Mouse (Mus musculus) E14TG2a.4 (cell line): ENCODE measurements at regions not wholly inside any gene's neighbourhood (a gene's known extent, or its start where the extent isn't known, plus 50 kb on each side); places are given as distances from the start of the nearest gene placed in this dataset.

Experiments
- H3K27me3 ChIP-seq: 2 replicates; pipeline ENCODE4 v1.6.1; 2014; ENCODE audit warnings: low read length, control low read depth; ENCODE audit not compliant: insufficient read depth
- H3K36me3 ChIP-seq: 2 replicates; pipeline ENCODE4 v1.6.1; 2014; ENCODE audit warnings: low read length, control low read depth; ENCODE audit not compliant: insufficient read depth
- H3K4me1 ChIP-seq: replicated peaks from 2 replicates; pipeline ENCODE4 v1.6.1; 2014; ENCODE audit warnings: low read depth, low read length, control low read depth
- H3K4me3 ChIP-seq: replicated peaks from 2 replicates; pipeline ENCODE4 v1.5.1; 2014; ENCODE audit warnings: mild to moderate bottlenecking, low read length
- H3K9me3 ChIP-seq: 2 replicates; pipeline ENCODE4 v1.6.1; 2014; ENCODE audit warnings: low read length, control low read depth
- CTCF ChIP-seq: conservative IDR thresholded peaks from 2 replicates; pipeline ENCODE4 v1.5.1; 2014; ENCODE audit warnings: low read length
- NANOG ChIP-seq: IDR thresholded peaks from 2 replicates; pipeline ENCODE4 v1.6.1; 2014; ENCODE audit warnings: borderline replicate concordance, low read length, mixed read lengths
- POU5F1 ChIP-seq: IDR thresholded peaks from 2 replicates; pipeline ENCODE4 v1.6.1; 2014; ENCODE audit warnings: low read length, borderline replicate concordance

- H3K36me3 ChIP-seq: no peaks in the 10 kb centered on the region
- H3K9me3 ChIP-seq: peaks cover 13% of the 10 kb centered on the region
- TF ChIP-seq CTCF (no peak), NANOG (no peak), POU5F1 (no peak)
- no peak overlapping the region for H3K4me3 ChIP-seq
- peaks cover 16% of the 10 kb centered on the region for H3K27me3 ChIP-seq
- peaks cover 6% of the 10 kb centered on the region for H3K4me1 ChIP-seq
Measured at GRCm38 (mm10) chr10:117441121-117441978, 61.5 kb upstream of the Cpsf6 start.

- Histone ChIP-seq H3K4me1 (peaks cover 15% of the 10 kb centered on the region), H3K27me3 (peaks cover 20% of the 10 kb centered on the region), H3K36me3 (no peaks in the 10 kb centered on the region), H3K9me3 (peaks cover 13% of the 10 kb centered on the region), H3K4me3 (no peak overlapping the region)
- TF ChIP-seq NANOG (no peak), POU5F1 (no peak), CTCF (no peak)
Measured at GRCm38 (mm10) chr10:117440225-117440976, 60.6 kb upstream of the Cpsf6 start.

- H3K4me1 ChIP-seq: peaks cover 22% of the 10 kb centered on the region
- H3K36me3 ChIP-seq: no peaks in the 10 kb centered on the region
- peak; percentile 25 for TF ChIP-seq CTCF
- no peak for TF ChIP-seq POU5F1
- no peak for TF ChIP-seq NANOG
- no peak overlapping the region for H3K4me3 ChIP-seq
- peaks cover 26% of the 10 kb centered on the region for H3K27me3 ChIP-seq
- peaks cover 13% of the 10 kb centered on the region for H3K9me3 ChIP-seq
Measured at GRCm38 (mm10) chr10:117439206-117440110, 59.6 kb upstream of the Cpsf6 start.

- H3K4me1 ChIP-seq: peaks cover 28% of the 10 kb centered on the region
- no peak for TF ChIP-seq POU5F1
- TF ChIP-seq CTCF: no peak
- no peak for TF ChIP-seq NANOG
- no peak overlapping the region for H3K4me3 ChIP-seq
- no peaks in the 10 kb centered on the region for H3K36me3 ChIP-seq
- H3K9me3 ChIP-seq: peaks cover 12% of the 10 kb centered on the region
- peaks cover 31% of the 10 kb centered on the region for H3K27me3 ChIP-seq
Measured at GRCm38 (mm10) chr10:117438614-117439193, 58.9 kb upstream of the Cpsf6 start.

- no peak overlapping the region for H3K4me3 ChIP-seq
- H3K36me3 ChIP-seq: no peaks in the 10 kb centered on the region
- H3K27me3 ChIP-seq: peaks cover 31% of the 10 kb centered on the region
- TF ChIP-seq POU5F1 (no peak), CTCF (no peak), NANOG (no peak)
- peaks cover 33% of the 10 kb centered on the region for H3K4me1 ChIP-seq
- peaks cover 5% of the 10 kb centered on the region for H3K9me3 ChIP-seq
Measured at GRCm38 (mm10) chr10:117437970-117438369, 58.2 kb upstream of the Cpsf6 start.

- no peak for TF ChIP-seq POU5F1
- peak; percentile 74 for TF ChIP-seq CTCF
- H3K4me3 ChIP-seq: no peak overlapping the region
- no peaks in the 10 kb centered on the region for H3K36me3 ChIP-seq
- peaks cover 37% of the 10 kb centered on the region for H3K4me1 ChIP-seq
- peaks cover 3% of the 10 kb centered on the region; the same call in 1 of the 2 replicates for H3K9me3 ChIP-seq
- H3K27me3 ChIP-seq: peaks cover 31% of the 10 kb centered on the region
Measured at GRCm38 (mm10) chr10:117436875-117437715, 57.3 kb upstream of the Cpsf6 start.

- H3K27me3 ChIP-seq: peaks cover 31% of the 10 kb centered on the region
- H3K36me3 ChIP-seq: no peaks in the 10 kb centered on the region
- no peak for TF ChIP-seq POU5F1
- TF ChIP-seq NANOG: no peak
- TF ChIP-seq CTCF: no peak
Measured at GRCm38 (mm10) chr10:117436308-117436874, 56.6 kb upstream of the Cpsf6 start.

More at GRCm38 (mm10) chr10:117436308-117436874, 56.6 kb upstream of the Cpsf6 start:
- H3K9me3 ChIP-seq: peaks cover 3% of the 10 kb centered on the region; the same call in 1 of the 2 replicates
- peak overlapping the region; percentile 23; the same call in 1 of the 2 replicates for H3K4me3 ChIP-seq
- H3K4me1 ChIP-seq: peaks cover 37% of the 10 kb centered on the region
